Mouse (Mus musculus) kidney, postnatal 10 days (tissue): ENCODE measurements at regions not wholly inside any gene's neighbourhood (a gene's known extent, or its start where the extent isn't known, plus 50 kb on each side); places are given as distances from the start of the nearest gene placed in this dataset.

ENCODE experiments used
- DNase-seq: peaks from one replicate; pipeline ENCODE4 v3.0.0; 2021; ENCODE audit warnings: mixed read lengths

GRCm38 (mm10) chr13:48003126-48003525 lies 257.9 kb upstream of the Id4 start:
- DNase-seq = peak; percentile 40

GRCm38 (mm10) chr13:48013336-48013750 lies 247.7 kb upstream of the Id4 start:
- no peak for DNase-seq

GRCm38 (mm10) chr13:48015296-48015695 lies 245.7 kb upstream of the Id4 start:
- no peak for DNase-seq

- DNase-seq = no peak
Observed at GRCm38 (mm10) chr13:48016051-48016450, 245.0 kb upstream of the Id4 start.

- no peak for DNase-seq
Observed at GRCm38 (mm10) chr13:48016606-48017005, 244.4 kb upstream of the Id4 start.

GRCm38 (mm10) chr13:48017649-48018048 lies 243.4 kb upstream of the Id4 start:
- peak; percentile 18 for DNase-seq

- peak; percentile 25 for DNase-seq
Observed at GRCm38 (mm10) chr13:48018606-48019005, 242.4 kb upstream of the Id4 start.

GRCm38 (mm10) chr13:48022958-48023615 lies 237.9 kb upstream of the Id4 start:
- DNase-seq = no peak

- DNase-seq = peak; percentile 64
Observed at GRCm38 (mm10) chr13:48027775-48028489, 233.1 kb upstream of the Id4 start.

GRCm38 (mm10) chr13:48031491-48031890 lies 229.5 kb upstream of the Id4 start:
- DNase-seq = no peak

GRCm38 (mm10) chr13:48042172-48042571 lies 218.9 kb upstream of the Id4 start:
- no peak for DNase-seq

- no peak for DNase-seq
Observed at GRCm38 (mm10) chr13:48042572-48042971, 218.5 kb upstream of the Id4 start.

- no peak for DNase-seq
Observed at GRCm38 (mm10) chr13:48046201-48046750, 214.8 kb upstream of the Id4 start.

GRCm38 (mm10) chr13:48049796-48050195 lies 211.2 kb upstream of the Id4 start:
- no peak for DNase-seq

GRCm38 (mm10) chr13:48074630-48075029 lies 186.4 kb upstream of the Id4 start:
- peak; percentile 39 for DNase-seq

- DNase-seq = peak; percentile 20
Observed at GRCm38 (mm10) chr13:48075315-48075714, 185.7 kb upstream of the Id4 start.

GRCm38 (mm10) chr13:48078214-48078613 lies 182.8 kb upstream of the Id4 start:
- no peak for DNase-seq

- no peak for DNase-seq
Observed at GRCm38 (mm10) chr13:48083294-48083693, 177.7 kb upstream of the Id4 start.

- no peak for DNase-seq
Observed at GRCm38 (mm10) chr13:48083807-48084206, 177.2 kb upstream of the Id4 start.

GRCm38 (mm10) chr13:48094275-48095035 lies 166.6 kb upstream of the Id4 start:
- no peak for DNase-seq

- peak; percentile 78 for DNase-seq
Observed at GRCm38 (mm10) chr13:48102156-48102555, 158.9 kb upstream of the Id4 start.

- no peak for DNase-seq
Observed at GRCm38 (mm10) chr13:48102576-48102975, 158.5 kb upstream of the Id4 start.

GRCm38 (mm10) chr13:48104766-48105165 lies 156.3 kb upstream of the Id4 start:
- DNase-seq = peak; percentile 53
